Mouse (Mus musculus) stomach, embryonic 16.5 days (tissue): ENCODE measurements around the gene Vil1. TPM values are rescaled to one million over a fixed set of nuclear protein-coding genes. Genes with fewer than 3 reads are reported as not detected.
A peak's percentile ranks its signal among the peaks of the same experiment; 100 is the strongest.

Experiments
- ATAC-seq: fragments of 200-750 bp; cut with Nextera tagmentation; 2 replicates; pipeline ENCODE4 v1.8.0; 2017; ENCODE audit warnings: moderate number of reproducible peaks, moderate TSS enrichment; ENCODE audit not compliant: insufficient read depth, low FRiP score
- H3K27ac ChIP-seq: fragments of 300-500 bp; sonication (generic); 2 replicates; pipeline ENCODE4 v1.5.1; 2014; ENCODE audit warnings: low read length
- H3K27me3 ChIP-seq: fragments of 300-500 bp; sonication (generic); 2 replicates; pipeline ENCODE4 v1.6.1; 2014; ENCODE audit warnings: low read length, control low read depth, mixed read lengths; ENCODE audit not compliant: control insufficient read depth, insufficient read depth
- H3K36me3 ChIP-seq: fragments of 300-500 bp; sonication (generic); 2 replicates; pipeline ENCODE4 v1.6.1; 2014; ENCODE audit warnings: low read length; ENCODE audit not compliant: control insufficient read depth, insufficient read depth
- H3K4me1 ChIP-seq: fragments of 300-500 bp; sonication (generic); 2 replicates; pipeline ENCODE4 v1.6.1; 2014; ENCODE audit warnings: low read length, control low read depth, mixed read lengths; ENCODE audit not compliant: control insufficient read depth, insufficient read depth
- H3K4me2 ChIP-seq: fragments of 300-500 bp; sonication (generic); 2 replicates; pipeline ENCODE4 v1.6.1; 2014; ENCODE audit warnings: low read depth, low read length, mixed read lengths
- H3K4me3 ChIP-seq: fragments of 300-500 bp; sonication (generic); replicated peaks from 2 replicates; pipeline ENCODE4 v1.5.1; 2014; ENCODE audit warnings: mild to moderate bottlenecking, low read length
- H3K9ac ChIP-seq: fragments of 300-500 bp; sonication (generic); 2 replicates; pipeline ENCODE4 v1.6.1; 2014; ENCODE audit warnings: low read length
- H3K9me3 ChIP-seq: fragments of 300-500 bp; sonication (generic); replicated peaks from 2 replicates; pipeline ENCODE4 v1.6.1; 2016; ENCODE audit warnings: low read length, control low read depth; ENCODE audit not compliant: control insufficient read depth
- WGBS: fragments of 180-500 bp; shearing (Covaris S2); extraction: QIAGEN DNeasy Blood & Tissue Kit; methylation state at CpG from one replicate; pipeline ENCODE4 v1.1.7; 2014; 5-methylcytosine and 5-hydroxymethylcytosine counted together
- microRNA counts: library from miRNA; unstranded; fragments of <30 nt; microRNA quantifications from one replicate; lab custom pipeline; 2016
- microRNA-seq: library from miRNA; unstranded; fragments of <30 nt; microRNA quantifications from one replicate; pipeline ENCODE4, GENCODE M21; 2016
- polyA plus RNA-seq: library from polyadenylated mRNA; unstranded; fragments of >200 nt; fragmentation: Nextera tagmentation; extraction: Ambion mirVana; gene quantifications from 2 replicates; pipeline ENCODE4 v1.2.1, GENCODE M21; 2015

Gene Vil1
- polyA plus RNA-seq, 1 experiment from 2014 or later, result 29.1 TPM

DNA sequence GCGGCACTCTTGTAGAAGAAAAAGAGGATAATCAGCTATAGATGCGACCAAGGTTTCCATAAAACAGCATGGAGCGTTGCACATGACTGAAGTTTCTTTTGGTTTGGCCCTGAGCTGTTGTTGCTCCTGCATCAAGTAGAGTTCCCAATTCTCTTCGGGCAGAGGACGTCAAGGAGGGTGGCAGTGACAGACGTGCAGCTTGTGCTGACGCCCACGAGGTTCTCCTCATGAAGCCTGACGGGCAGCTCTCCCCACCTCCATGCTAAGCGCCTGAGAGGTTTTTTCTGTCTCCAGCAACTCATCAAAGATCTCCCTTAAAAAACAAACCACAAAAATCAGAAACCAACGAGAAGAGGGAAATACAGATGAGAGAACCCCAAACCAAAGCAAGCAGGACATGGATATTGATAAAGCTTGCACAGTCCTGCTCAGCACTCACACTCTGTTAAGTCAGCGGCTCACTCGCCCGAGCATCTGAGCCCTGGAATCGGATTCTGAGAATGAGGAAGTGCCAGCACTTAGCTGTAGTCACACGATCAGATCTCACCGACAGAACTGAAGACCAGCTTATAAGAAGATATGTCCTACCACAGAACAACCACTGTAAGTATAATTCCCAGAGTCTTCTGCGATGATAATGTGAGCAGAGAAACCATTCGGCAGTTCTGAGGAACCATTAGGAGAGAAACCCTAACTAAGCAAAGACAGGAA is 30.1 kb downstream of the Vil1 start:
- peaks cover 6% of the 10 kb centered on the region; the same call in 1 of the 2 replicates for H3K36me3 ChIP-seq
- no peak overlapping the region for H3K4me2 ChIP-seq
- no peak overlapping the region for H3K27ac ChIP-seq
- H3K27me3 ChIP-seq, result no peaks in the 10 kb centered on the region
- no peak for ATAC-seq
- no peak overlapping the region for H3K9ac ChIP-seq
- WGBS, result 84% methylated on average over 19 of the region's 19 CpGs
- H3K4me1 ChIP-seq, result 0 out of 2 replicates have a peak, but pooled peaks cover 6% of the 10 kb centered on the region
- H3K4me3 ChIP-seq, result no peak overlapping the region
- no peaks in the 10 kb centered on the region for H3K9me3 ChIP-seq

- Histone ChIP-seq H3K4me2 (no peak overlapping the region), H3K36me3 (peaks cover 10% of the 10 kb centered on the region), H3K4me3 (no peak overlapping the region), H3K27me3 (no peaks in the 10 kb centered on the region), H3K9me3 (no peaks in the 10 kb centered on the region), H3K4me1 (no peaks in the 10 kb centered on the region), H3K9ac (no peak overlapping the region), H3K27ac (no peak overlapping the region)
- WGBS, result 90% methylated on average over 2 of the region's 2 CpGs
- ATAC-seq, result no peak
Measured at GRCm38 (mm10) chr1:74444538-74444937, 35.4 kb downstream of the Vil1 start.

DNA sequence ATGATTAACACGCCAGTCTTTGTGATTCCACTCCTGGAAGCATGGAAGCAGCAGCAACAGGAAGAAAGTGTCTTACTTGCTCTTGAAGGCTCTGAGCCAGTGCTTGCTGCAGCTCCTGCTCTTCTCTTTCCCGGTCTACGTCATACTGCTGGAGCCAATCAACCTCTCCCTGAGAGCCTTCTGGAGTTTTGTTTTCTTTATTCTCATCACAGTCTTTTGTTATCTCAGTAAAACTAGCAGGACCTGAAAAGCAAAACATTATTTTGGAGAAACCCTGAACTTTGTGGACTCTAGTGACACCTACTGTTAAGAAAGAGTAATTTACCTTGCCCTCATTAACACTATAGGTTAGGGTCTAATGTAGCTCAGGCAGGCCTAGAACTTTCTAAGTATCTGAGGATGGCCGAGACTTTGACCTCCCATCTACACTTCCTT is 43.5 kb downstream of the Vil1 start:
- no peak overlapping the region for H3K9ac ChIP-seq

GRCm38 (mm10) chr1:74460273-74460672 is 51.1 kb downstream of the Vil1 start:
- no peaks in the 10 kb centered on the region for H3K4me1 ChIP-seq
- H3K9ac ChIP-seq, result no peak overlapping the region
- H3K9me3 ChIP-seq, result no peaks in the 10 kb centered on the region
- no peak overlapping the region for H3K4me2 ChIP-seq
- ATAC-seq, result no peak
- H3K36me3 ChIP-seq, result peaks cover 9% of the 10 kb centered on the region; the same call in 1 of the 2 replicates
- WGBS, result 67% methylated on average over 2 of the region's 2 CpGs
- H3K4me3 ChIP-seq, result no peak overlapping the region
- H3K27ac ChIP-seq, result no peak overlapping the region
- no peaks in the 10 kb centered on the region for H3K27me3 ChIP-seq

More for the DNA sequence above, 43.5 kb downstream of the Vil1 start:
- H3K9me3 ChIP-seq, result no peaks in the 10 kb centered on the region
- 39% methylated on average over 4 of the region's 4 CpGs for WGBS
- H3K4me1 ChIP-seq, result no peaks in the 10 kb centered on the region
- H3K4me3 ChIP-seq, result no peak overlapping the region
- H3K27ac ChIP-seq, result no peak overlapping the region
- H3K36me3 ChIP-seq, result peaks cover 14% of the 10 kb centered on the region
- H3K4me2 ChIP-seq, result no peak overlapping the region
- H3K27me3 ChIP-seq, result no peaks in the 10 kb centered on the region
- peak; percentile 83 for ATAC-seq

MicroRNAs encoded within 50 kb of the gene (microRNA counts, 519-probe panel; counts per million panel counts)
- 3,348 counts per million, percentile 77 among the panel's probes with 10 or more counts for microRNA mmu-miR-26b (lab: Ali Mortazavi, UCI)

Small RNA genes within 50 kb of the gene (microRNA-seq; reads per million reads assigned to microRNA genes)
- gene Mir26b, result 40,456 reads per million, percentile 99 among the genes with 10 or more reads in this experiment

Other genes starting within 250 kb of the Vil1 start
- not detected in 2 replicates for gene Cxcr1, start 214.7 kb upstream of the Vil1 start, polyA plus RNA-seq
- gene Arpc2, start 173.3 kb upstream of the Vil1 start, polyA plus RNA-seq, result 544 and 546 TPM in 2 replicates
- gene Gpbar1, start 130.8 kb upstream of the Vil1 start, polyA plus RNA-seq, result 1.0 and 1.2 TPM in 2 replicates
- gene Aamp, start 124.6 kb upstream of the Vil1 start, polyA plus RNA-seq, result 227 and 252 TPM in 2 replicates
- gene Pnkd, start 124.4 kb upstream of the Vil1 start, polyA plus RNA-seq, result 108 and 119 TPM in 2 replicates
- 105 and 150 TPM in 2 replicates for gene Tmbim1, start 103.8 kb upstream of the Vil1 start, polyA plus RNA-seq
- gene Catip, start 47.3 kb upstream of the Vil1 start, polyA plus RNA-seq, result 0.66 and 0.77 TPM in 2 replicates
- gene Slc11a1, start 34.2 kb upstream of the Vil1 start, polyA plus RNA-seq, result 7.7 and 8.7 TPM in 2 replicates
- gene Ctdsp1, start 17.9 kb upstream of the Vil1 start, polyA plus RNA-seq, result 77.9 and 88.9 TPM in 2 replicates
- gene Cnot9, start 96.7 kb downstream of the Vil1 start, polyA plus RNA-seq, result 45.8 and 46.3 TPM in 2 replicates
- 0.25 and 0.93 TPM in 2 replicates for gene Plcd4, start 133.5 kb downstream of the Vil1 start, polyA plus RNA-seq
- gene Usp37, start 134.9 kb downstream of the Vil1 start, polyA plus RNA-seq, result 26.4 and 27.0 TPM in 2 replicates
- 5.0 and 5.3 TPM in 2 replicates for gene Zfp142, start 178.9 kb downstream of the Vil1 start, polyA plus RNA-seq
- gene Bcs1l, start 178.9 kb downstream of the Vil1 start, polyA plus RNA-seq, result 17.0 and 17.2 TPM in 2 replicates
- 32.1 and 33.2 TPM in 2 replicates for gene Rnf25, start 192.0 kb downstream of the Vil1 start, polyA plus RNA-seq
- 5.2 and 5.4 TPM in 2 replicates for gene Stk36, start 192.1 kb downstream of the Vil1 start, polyA plus RNA-seq